Mouse (Mus musculus) gastrocnemius, postnatal 4 days (tissue): Measurements from ENCODE around the gene Hist4h4. TPM values are rescaled to one million over a fixed set of nuclear protein-coding genes. Genes with fewer than 3 reads are reported as not detected.

Experiments used
- DNase-seq, 2 experiments: peaks; one replicate each; pipeline ENCODE4 v3.0.0; 2021 to 2022; ENCODE audit warnings: low spot score in 2 of 2, mixed read lengths in 2 of 2
- microRNA-seq: library from miRNA; unstranded; fragments of <30 nt; microRNA quantifications from one replicate; pipeline ENCODE4 v1.2.0, GENCODE M21; 2021
- total RNA-seq, 2 experiments: library from RNA; stranded (reverse); gene quantifications; 2 replicates each; pipeline ENCODE4 v1.2.3; 2021

Hist4h4 gene
- total RNA-seq, 2 experiments from 2014 or later = 32.2 to 40.5 TPM

DNA sequence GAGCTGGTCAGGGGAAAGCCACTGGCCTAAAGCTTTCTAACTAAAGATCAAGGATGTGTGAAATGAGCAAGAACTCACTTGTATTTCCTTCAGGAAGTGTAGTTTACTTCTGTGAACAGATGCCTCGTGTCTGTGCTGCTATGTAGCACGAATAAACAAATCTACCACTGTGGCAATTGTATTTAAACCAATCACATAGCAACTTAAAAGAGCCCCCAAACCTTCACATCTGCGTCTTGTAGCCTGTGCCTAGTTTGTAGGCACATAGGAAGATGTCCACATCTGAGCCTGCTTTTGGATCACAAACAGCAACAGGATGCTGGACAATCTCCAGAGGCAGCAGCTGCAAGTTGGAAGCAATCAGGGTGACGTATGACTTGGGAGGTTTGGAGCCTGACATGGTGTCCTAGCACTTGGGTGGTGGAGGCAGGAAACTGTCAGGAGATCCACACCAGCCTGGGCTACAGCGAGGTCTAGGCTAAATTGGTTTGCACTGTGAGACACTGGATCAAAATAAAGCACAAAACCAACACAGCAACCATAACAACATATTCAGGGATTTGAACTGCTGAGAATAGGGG is 14.7 kb downstream of the Hist4h4 start:
- peak; percentile 24 to 63 for DNase-seq

DNA sequence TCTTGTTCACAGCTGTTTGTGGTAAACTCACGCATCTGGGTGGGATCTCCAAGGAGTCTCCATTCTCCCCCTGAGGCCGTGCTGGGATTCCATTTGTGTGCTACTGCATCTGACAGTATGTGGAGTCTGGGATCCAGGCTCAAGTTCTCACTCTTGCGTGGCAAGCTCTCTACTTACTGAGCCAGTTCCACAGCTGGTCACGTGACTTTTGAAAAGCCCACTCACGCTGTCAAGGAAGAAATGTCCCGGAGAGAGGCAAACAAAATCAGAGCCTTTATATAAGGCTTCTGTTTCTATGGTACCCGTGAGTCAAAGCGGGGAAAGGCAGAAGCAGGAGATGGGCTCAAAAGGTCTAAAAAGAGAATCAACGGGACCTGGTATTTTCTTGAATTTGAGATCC is 21.5 kb downstream of the Hist4h4 start:
- DNase-seq = no peak

DNA sequence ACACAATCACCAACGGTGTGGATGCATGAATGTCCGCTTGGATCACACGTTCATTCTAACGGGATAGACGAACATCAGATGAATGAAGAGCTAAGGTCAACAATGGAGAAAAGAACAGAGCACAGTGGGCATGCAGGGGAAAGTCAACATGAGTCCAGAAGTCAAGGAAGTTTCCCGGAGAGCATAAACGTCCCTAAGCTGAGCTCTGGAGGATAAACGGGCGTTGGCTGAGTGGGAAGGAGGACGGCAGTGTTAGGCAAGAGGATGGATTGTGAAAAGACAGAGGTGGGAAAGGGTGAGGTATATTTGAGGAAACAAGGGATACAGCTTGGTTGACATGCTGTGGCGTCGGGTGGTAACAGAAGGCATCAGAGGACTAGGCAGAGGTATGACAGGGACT is 22.1 kb downstream of the Hist4h4 start:
- no peak for DNase-seq

DNA sequence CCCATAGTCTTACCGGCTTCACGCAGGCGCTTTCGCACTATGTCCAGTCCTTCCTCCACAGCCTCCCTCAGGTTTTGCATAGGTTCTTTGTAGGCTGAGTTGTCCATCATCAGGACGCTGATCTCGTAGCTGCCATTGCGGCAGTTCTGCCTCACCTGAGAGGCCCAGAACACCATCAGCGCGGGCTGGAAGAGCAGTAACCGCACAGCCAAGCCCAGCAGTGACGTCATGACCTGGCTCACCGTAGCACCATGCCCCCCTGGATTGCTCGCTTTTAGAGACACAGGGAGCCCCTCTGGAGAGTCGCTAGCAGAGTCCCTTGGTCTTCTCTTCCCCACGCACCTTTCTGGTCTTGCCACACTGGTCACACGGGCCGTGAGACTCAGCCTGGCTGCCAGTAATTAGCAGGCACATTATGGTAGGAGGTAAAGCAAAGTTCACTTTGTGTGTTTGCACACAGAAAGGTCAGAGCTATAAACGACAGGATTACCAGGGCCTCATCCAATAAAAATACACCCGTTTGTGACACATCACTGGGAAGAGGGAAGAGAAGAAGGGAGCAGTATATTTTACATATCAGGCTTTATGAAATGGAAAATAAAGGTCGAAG is 22.7 kb downstream of the Hist4h4 start, which contains the start of gene Gucy2c:
Gene Gucy2c, minus strand, starts transcription at position 389 of the 610 bp plus-strand sequence.
- no peak for DNase-seq

DNA sequence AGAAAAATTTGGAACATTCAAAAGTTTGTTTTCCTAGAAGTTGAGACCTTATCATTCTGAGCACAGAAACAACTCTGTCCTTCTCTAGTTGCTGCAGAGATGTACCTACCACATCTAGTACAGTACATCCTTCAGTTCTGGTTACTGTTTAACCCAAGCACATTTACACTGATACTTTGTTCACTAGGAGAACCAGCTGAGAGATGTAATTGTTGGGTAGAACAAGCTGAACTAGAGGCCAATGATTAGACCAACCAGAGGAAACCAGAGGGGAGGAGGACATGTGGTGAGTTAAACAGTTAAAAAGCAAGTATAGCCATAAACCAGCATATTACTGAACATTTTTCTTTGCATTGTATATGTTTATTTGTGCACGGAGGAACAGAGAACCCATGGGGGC is 27.8 kb downstream of the Hist4h4 start:
- no peak for DNase-seq

DNA sequence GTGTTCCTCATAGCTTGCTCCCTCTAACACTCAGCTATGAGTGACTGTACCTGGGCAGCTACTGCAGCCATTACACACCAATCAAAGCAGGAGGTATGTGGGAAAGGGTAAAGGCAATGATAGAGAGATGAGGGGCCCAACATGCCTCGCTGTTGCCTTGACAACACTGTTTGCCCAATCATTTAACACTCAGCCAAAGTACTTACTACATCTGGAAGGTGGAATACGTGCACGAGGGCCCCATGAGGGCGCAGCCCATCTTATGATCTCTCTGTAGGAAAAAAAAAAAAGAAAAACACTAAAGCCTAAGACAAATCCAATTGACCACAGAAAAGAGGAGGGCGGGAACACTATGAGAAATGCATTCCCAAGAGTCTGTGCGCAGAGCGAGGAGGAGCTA is 34.4 kb downstream of the Hist4h4 start:
- no peak for DNase-seq

DNA sequence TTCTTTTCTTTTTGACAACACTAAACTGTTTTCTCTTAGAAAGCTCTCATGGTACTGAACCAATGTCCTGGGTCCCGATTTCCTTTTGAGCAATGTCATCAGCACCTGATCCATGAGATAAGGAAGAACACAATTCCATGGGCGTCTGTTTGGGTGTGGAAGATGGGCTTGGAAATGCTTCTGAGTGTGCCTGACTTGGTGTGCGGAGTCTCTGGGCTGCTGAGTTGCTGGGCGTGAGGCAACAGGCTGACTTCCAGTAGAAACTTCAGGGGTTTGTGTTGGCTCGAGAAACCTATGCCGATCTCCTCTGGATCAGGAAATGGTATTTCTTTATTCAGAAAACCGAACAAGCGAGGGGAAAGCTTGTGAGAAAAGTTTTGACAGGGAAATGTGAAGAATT is 35.1 kb downstream of the Hist4h4 start:
- no peak for DNase-seq

DNA sequence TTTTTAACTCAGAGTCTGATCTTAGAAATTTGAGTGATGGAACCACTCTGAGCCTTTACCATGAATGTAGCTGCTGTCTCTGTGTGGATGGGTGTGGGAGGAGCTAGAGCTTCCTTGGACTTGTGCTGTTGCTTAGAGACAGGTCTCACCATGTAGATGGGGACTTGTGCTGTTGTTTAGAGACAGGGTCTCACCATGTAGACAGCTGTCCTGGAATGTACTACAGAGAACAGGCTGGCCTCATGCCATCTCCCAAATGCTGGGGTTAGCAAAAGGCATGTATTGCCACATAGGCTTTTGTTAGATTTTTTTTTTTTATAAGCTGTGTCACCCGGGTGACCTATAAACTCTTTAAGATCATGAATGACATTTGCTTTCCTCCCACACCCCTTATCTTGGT is 40.3 kb downstream of the Hist4h4 start:
- DNase-seq = no peak

Small RNA genes within 50 kb of the gene (microRNA-seq; reads per million reads assigned to microRNA genes)
- not detected for gene Gm44364

Other genes with a start within 250 kb of the Hist4h4 start
- gene Plbd1, start 142.5 kb downstream of the Hist4h4 start, total RNA-seq = 10 to 100 TPM; 14.2 to 15.5 TPM
- under 1 TPM in 1 of 2 experiments, not detected in 1; 0.08 TPM for gene Gucy2c, start 22.6 kb downstream of the Hist4h4 start, total RNA-seq
- gene H2afj, start 3.8 kb upstream of the Hist4h4 start, total RNA-seq = 10 to 100 TPM; 18.1 to 19.7 TPM
- under 1 TPM; 0.39 to 0.57 TPM for gene BC049715, start 23.2 kb upstream of the Hist4h4 start, total RNA-seq
- gene Wbp11, start 23.8 kb upstream of the Hist4h4 start, total RNA-seq = 10 to 100 TPM; 83.7 to 86.2 TPM
- gene Smco3, start 31.0 kb upstream of the Hist4h4 start, total RNA-seq = 1 to 10 TPM; 1.2 to 1.6 TPM
- gene Art4, start 53.3 kb upstream of the Hist4h4 start, total RNA-seq = 1 to 10 TPM in 1 of 2 experiments, under 1 TPM in 1; 0.41 to 1.0 TPM
- 100 to 1,000 TPM in 1 of 2 experiments, 10 to 100 TPM in 1; 73.6 to 120 TPM for gene Mgp, start 71.4 kb upstream of the Hist4h4 start, total RNA-seq
- not detected for gene Erp27, start 117.8 kb upstream of the Hist4h4 start, total RNA-seq
- not detected for gene Pde6h, start 119.4 kb upstream of the Hist4h4 start, total RNA-seq
- gene Arhgdib, start 137.5 kb upstream of the Hist4h4 start, total RNA-seq = 10 to 100 TPM; 28.4 to 31.1 TPM